Mouse (Mus musculus): ENCODE results near the gene Xxylt1.

Xxylt1 gene

GRCm38 (mm10) chr16:31035651-31036245, 45.5 kb downstream of the Xxylt1 start:
- in situ Hi-C loops (cut with MboI; ENCODE audit: low pct_unique_long_range_greater_than_20kb in 1 of 2, low sequenced_read_pairs in 2 of 2, unreplicated experiment in 1 of 2), result no loop called here

GRCm38 (mm10) chr16:31035235-31035634, 46.0 kb downstream of the Xxylt1 start:
- in situ Hi-C loops (cut with MboI; ENCODE audit: low pct_unique_long_range_greater_than_20kb in 1 of 2, low sequenced_read_pairs in 2 of 2, unreplicated experiment in 1 of 2), result no loop called here

DNA sequence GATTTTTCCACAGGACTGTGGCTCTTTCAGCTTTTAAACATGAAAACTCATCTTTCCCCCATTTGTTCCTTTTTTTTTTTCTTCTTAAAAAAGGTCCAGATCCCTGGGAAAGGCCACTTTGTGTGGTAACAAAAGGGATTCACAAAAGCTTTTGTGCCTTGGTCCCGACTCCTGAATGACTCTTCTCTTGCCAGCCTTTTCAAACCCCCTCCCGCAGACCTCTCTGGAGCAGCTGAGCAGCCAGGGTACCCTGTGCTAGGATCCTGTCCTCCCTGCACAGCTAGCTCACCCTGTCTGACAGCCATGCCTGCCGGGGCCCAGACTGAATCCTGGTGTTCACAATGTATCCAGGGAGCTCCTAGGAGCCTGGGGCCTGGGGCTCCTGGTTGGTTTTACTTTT, 47.2 kb downstream of the Xxylt1 start:
- in situ Hi-C loops (cut with MboI; ENCODE audit: low pct_unique_long_range_greater_than_20kb in 1 of 2, low sequenced_read_pairs in 2 of 2, unreplicated experiment in 1 of 2), result no loop called here

- in situ Hi-C loops (cut with MboI; ENCODE audit: low pct_unique_long_range_greater_than_20kb in 1 of 2, low sequenced_read_pairs in 2 of 2, unreplicated experiment in 1 of 2), result no loop called here
Measured at GRCm38 (mm10) chr16:31029739-31030485, 51.3 kb downstream of the Xxylt1 start.

DNA sequence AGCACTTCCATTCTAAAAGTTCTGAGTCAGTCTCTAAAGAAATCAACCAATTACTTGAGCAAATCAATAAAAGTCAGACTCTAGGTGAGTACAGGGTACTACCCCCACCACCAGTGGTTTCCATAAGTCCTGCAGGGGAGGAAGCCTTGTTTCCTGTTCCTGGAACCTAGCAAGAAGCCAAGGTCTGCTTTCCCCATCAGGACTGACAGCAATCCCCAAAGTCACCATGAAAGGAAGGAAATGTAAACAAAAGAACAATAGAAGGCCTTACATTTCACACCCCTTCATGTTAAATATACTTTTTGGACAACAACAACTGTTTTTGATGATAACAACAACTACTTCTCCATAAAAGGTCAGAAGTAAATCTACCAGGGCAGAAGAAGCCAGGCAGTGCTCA, 53.6 kb downstream of the Xxylt1 start:
- in situ Hi-C loops (cut with MboI; ENCODE audit: low pct_unique_long_range_greater_than_20kb in 1 of 2, low sequenced_read_pairs in 2 of 2, unreplicated experiment in 1 of 2), result no loop called here

DNA sequence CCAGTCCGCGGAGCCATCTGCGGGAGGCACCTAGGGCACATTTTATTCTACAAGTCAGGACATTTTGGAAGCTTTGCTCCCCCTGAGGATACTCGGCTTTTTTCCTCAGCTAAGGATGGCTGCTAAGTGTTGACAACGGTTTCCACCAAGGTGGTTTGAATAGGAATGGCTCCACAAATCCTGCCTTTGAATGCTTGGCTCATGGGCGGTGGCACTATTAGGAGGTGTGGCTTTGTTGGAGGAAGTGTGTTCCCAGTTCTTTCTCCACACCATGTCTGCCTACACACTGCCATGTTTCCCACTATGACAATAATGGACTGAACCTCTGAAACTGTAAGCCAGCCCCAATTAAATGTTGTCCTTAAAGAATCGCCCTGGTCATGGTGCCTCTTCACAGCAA, 55.7 kb downstream of the Xxylt1 start:
- in situ Hi-C loops (cut with MboI; ENCODE audit: low pct_unique_long_range_greater_than_20kb in 1 of 2, low sequenced_read_pairs in 2 of 2, unreplicated experiment in 1 of 2), result no loop called here

GRCm38 (mm10) chr16:31024997-31025396, 56.2 kb downstream of the Xxylt1 start:
- in situ Hi-C loops (cut with MboI; ENCODE audit: low pct_unique_long_range_greater_than_20kb in 1 of 2, low sequenced_read_pairs in 2 of 2, unreplicated experiment in 1 of 2), result no loop called here

DNA sequence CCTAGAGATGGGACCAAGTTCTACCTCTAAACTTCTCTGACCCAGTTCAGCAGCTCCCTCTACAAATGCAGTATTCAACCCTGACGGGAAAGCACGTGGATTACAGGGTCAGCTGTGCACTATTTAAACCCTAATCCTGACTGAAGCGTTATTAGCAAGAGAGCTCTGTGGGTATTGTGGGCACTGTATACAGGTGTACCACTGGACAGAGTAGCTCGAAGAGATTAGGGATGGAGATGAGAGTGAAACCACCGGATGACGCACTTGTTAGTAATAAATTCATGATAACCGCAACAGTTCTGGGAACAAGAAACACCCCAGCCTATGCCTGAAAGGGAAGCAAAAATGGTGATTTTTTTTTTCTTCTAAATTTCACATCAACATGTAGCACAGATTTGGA, 57.0 kb downstream of the Xxylt1 start:
- in situ Hi-C loops (cut with MboI; ENCODE audit: low pct_unique_long_range_greater_than_20kb in 1 of 2, low sequenced_read_pairs in 2 of 2, unreplicated experiment in 1 of 2), result no loop called here

GRCm38 (mm10) chr16:31023803-31024202, 57.4 kb downstream of the Xxylt1 start:
- in situ Hi-C loops (cut with MboI; ENCODE audit: low pct_unique_long_range_greater_than_20kb in 1 of 2, low sequenced_read_pairs in 2 of 2, unreplicated experiment in 1 of 2), result no loop called here

DNA sequence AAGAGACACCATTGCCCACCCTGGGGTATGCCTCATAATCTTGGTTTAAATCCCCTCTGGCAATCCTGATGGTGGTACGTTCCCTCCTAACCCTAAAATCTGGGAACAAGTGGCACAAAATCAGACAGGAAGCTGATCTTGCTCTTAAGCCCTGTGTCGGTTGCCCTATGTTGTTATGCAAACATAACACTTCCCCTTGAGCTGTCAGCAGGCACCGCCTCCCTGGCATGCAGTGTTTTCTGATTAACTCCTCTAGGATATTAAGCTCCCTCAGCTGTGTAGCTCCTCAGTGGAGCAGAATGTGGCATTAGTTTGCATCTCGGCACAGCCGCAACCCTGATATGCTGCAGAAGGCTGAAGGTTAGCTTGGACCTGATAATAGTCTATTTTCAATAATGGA, 58.9 kb downstream of the Xxylt1 start:
- in situ Hi-C loops (cut with MboI; ENCODE audit: low pct_unique_long_range_greater_than_20kb in 1 of 2, low sequenced_read_pairs in 2 of 2, unreplicated experiment in 1 of 2), result no loop called here

DNA sequence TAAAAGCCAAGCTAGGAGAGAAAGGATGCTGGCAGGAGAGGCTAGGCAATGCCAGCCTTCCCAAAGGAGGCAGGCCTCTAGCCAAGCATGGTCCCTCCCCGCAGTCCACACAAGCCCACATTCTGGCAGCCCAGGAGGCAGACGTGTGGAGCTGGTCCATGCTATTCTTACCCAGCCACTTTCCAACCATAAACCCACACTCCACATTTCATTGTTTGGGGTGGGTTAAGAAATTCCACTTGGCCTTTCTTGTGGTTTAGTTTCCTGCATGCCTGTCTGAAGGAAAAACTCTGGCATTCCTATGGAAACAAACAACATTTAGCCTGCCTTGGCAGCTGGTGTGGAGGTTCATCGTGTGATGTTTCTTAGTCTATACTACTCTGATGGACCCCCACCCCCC, 61.7 kb downstream of the Xxylt1 start:
- in situ Hi-C loops (cut with MboI; ENCODE audit: low pct_unique_long_range_greater_than_20kb in 1 of 2, low sequenced_read_pairs in 2 of 2, unreplicated experiment in 1 of 2), result no loop called here

GRCm38 (mm10) chr16:31017687-31018413, 63.4 kb downstream of the Xxylt1 start:
- in situ Hi-C loops (cut with MboI; ENCODE audit: low pct_unique_long_range_greater_than_20kb in 1 of 2, low sequenced_read_pairs in 2 of 2, unreplicated experiment in 1 of 2), result no loop called here

GRCm38 (mm10) chr16:31016669-31017068, 64.6 kb downstream of the Xxylt1 start:
- in situ Hi-C loops (cut with MboI; ENCODE audit: low pct_unique_long_range_greater_than_20kb in 1 of 2, low sequenced_read_pairs in 2 of 2, unreplicated experiment in 1 of 2), result no loop called here

DNA sequence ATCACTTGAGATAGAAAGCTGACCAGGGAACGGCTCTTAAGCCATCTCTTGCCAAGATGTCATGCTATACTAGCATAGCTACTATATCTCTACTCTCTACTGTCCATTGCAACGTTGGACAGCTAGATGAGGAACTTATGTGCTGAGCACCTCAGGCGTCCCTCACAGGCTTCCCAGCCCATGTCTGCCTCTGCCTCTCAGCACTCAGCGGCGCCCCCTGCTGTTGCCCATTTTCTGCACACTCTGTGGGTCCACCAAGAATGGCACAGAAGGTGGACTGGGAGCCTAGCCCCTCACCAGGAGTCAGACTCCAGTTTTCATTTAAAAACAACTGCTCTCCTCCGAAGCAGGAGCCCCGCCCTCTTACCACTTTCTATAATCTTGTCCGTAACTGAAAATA, 65.1 kb downstream of the Xxylt1 start:
- in situ Hi-C loops (cut with MboI; ENCODE audit: low pct_unique_long_range_greater_than_20kb in 1 of 2, low sequenced_read_pairs in 2 of 2, unreplicated experiment in 1 of 2), result no loop called here

DNA sequence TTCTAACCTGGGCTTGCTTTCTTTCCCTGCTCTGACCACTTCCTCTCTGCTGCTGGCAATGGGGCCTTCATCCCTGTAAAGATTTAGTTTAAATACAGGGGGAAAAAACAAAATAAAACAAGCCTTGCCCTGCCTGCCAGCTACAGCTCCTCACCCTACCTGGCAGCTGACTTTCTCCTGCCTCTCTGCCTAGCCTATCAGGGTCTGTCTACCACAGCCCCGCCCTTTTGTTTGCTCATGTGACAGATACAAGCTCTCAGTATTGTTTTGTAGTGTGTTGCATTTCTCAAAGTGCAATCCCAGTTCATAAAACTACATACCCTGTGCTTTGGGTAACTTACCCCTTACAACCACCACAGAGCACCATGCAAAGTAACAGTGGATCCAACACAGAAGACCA, 66.0 kb downstream of the Xxylt1 start:
- in situ Hi-C loops (cut with MboI; ENCODE audit: low pct_unique_long_range_greater_than_20kb in 1 of 2, low sequenced_read_pairs in 2 of 2, unreplicated experiment in 1 of 2), result no loop called here

- in situ Hi-C loops (cut with MboI; ENCODE audit: low pct_unique_long_range_greater_than_20kb in 1 of 2, low sequenced_read_pairs in 2 of 2, unreplicated experiment in 1 of 2), result no loop called here
Measured at GRCm38 (mm10) chr16:31012236-31012635, 69.0 kb downstream of the Xxylt1 start.

DNA sequence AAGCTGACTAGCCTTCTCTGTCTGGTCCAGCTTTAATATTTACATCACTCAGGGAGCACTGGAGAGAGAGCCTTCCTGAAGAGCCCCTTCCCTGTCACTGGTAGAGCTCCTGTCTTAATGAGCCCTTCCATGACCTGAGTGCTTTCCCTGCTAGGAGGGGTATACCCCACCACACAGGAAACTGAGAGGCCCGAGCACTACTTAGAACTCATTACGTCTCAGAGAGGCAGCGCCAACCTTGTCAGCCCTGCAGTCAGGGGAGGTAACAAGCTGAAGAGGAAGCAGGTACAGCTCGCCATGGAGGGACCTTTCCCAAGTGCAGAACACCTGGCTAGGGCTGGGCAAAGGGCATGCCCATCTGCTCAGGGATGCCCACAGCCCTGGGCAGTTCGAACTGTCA, 70.8 kb downstream of the Xxylt1 start:
- in situ Hi-C loops (cut with MboI; ENCODE audit: low pct_unique_long_range_greater_than_20kb in 1 of 2, low sequenced_read_pairs in 2 of 2, unreplicated experiment in 1 of 2), result no loop called here

DNA sequence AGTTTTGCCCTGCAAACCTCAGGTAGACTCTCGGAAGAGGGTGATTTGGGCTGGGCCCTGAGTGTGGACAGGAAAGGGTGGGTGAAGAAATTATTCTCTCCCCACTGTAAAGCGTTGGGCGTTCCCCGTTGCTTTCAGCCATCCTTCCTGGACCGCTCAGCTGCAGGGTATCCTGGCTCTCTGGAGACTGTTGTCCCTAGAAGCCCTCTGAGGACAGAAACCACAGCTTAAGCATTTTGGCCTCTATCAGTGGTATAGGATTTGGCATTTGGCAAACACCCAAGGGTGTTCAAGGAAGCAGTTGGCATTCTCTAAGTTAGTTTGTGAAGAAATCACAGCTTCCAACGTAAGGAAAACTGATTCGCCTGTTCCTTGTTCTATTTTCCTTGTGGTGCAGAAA, 72.9 kb downstream of the Xxylt1 start:
- in situ Hi-C loops (cut with MboI; ENCODE audit: low pct_unique_long_range_greater_than_20kb in 1 of 2, low sequenced_read_pairs in 2 of 2, unreplicated experiment in 1 of 2), result no loop called here

GRCm38 (mm10) chr16:31007582-31007981, 73.7 kb downstream of the Xxylt1 start:
- in situ Hi-C loops (cut with MboI; ENCODE audit: low pct_unique_long_range_greater_than_20kb in 1 of 2, low sequenced_read_pairs in 2 of 2, unreplicated experiment in 1 of 2), result no loop called here

- in situ Hi-C loops (cut with MboI; ENCODE audit: low pct_unique_long_range_greater_than_20kb in 1 of 2, low sequenced_read_pairs in 2 of 2, unreplicated experiment in 1 of 2), result no loop called here
Measured at GRCm38 (mm10) chr16:31005693-31006092, 75.5 kb downstream of the Xxylt1 start.

All from mouse embryonic stem cell (cell line).